Mouse (Mus musculus) T-helper 1 cell (primary cell): ENCODE data around the gene Gpr182.

Source experiments
- in situ Hi-C: fragments of 300-600 bp; cut with MboI, MseI; formaldehyde crosslinking; loops from one replicate; pipeline ENCODE4 v1.15.1; 2025; ENCODE audit warnings: high pct_unique_total_duplicates

The Gpr182 gene

GRCm38 (mm10) chr10:127698966-127699365 lies 52.6 kb downstream of the Gpr182 start:
- in situ Hi-C loops, result loop anchor here (10.0 kb wide), 1 partner anchor 236 kb away; no protein-coding TSS in a partner anchor
